Mouse (Mus musculus): Measurements from ENCODE around the gene Fat2. TPM values are rescaled to one million over a fixed set of nuclear protein-coding genes. Genes with fewer than 3 reads are reported as not detected.

The Fat2 gene
- total RNA-seq, 2 experiments from 2014 or later = 0.25 to 0.27 TPM

Other genes starting within 250 kb of the Fat2 start
- 10 to 100 TPM; 30.7 to 32.3 TPM for gene Gm2a, start 238.4 kb downstream of the Fat2 start, total RNA-seq (2021)
- not detected for gene Slc36a3, start 184.9 kb downstream of the Fat2 start, total RNA-seq (2021)
- gene Slc36a2, start 151.5 kb downstream of the Fat2 start, total RNA-seq (2021) = under 1 TPM in 1 of 2 experiments, not detected in 1; 0.23 TPM
- 10 to 100 TPM; 57.9 to 68.4 TPM for gene Slc36a1, start 132.2 kb downstream of the Fat2 start, total RNA-seq (2021)
- 100 to 1,000 TPM; 251 to 284 TPM for gene Sparc, start 86.6 kb upstream of the Fat2 start, total RNA-seq (2021)
- gene Atox1, start 124.7 kb upstream of the Fat2 start, total RNA-seq (2021) = 10 to 100 TPM; 93.8 to 94.5 TPM
- 10 to 100 TPM; 34.6 to 34.8 TPM for gene G3bp1, start 133.1 kb upstream of the Fat2 start, total RNA-seq (2021)